Comparison of ENCODE assay signal across 9 mouse cellular contexts in genomic region chr5:123975668-123976180, GRCm38 (mm10). TPM values are rescaled to one million over a fixed set of nuclear protein-coding genes. Genes with fewer than 3 reads are reported as not detected.
DNase-seq lines count a peak whose midpoint lies in the region; TF ChIP-seq lines count a peak whose summit lies in the region.
"Had no signal": no experiment of that assay in that cellular context is flagged by ENCODE, and none has a peak within 500 bp of the region (broad histone marks: within the 10 kb centered on the region; RNA-seq: fewer than 3 reads in every experiment).

No protein-coding gene starts in this region.

- no peaks in the 10 kb centered on the region for H3K27me3 ChIP-seq in spleen, adult 2 months (ENCODE audit: control insufficient read depth, insufficient read depth, low read length)

- H3K4me3 ChIP-seq in spleen, adult 2 months (ENCODE audit: extremely low read depth, insufficient read depth, insufficient read length): peak overlapping the region; percentile 12; the same call in 1 of the 2 replicates

- H3K27ac ChIP-seq in spleen, adult 2 months (ENCODE audit: insufficient read depth, low read length): peak overlapping the region; percentile 86

- H3K36me3 ChIP-seq in spleen, adult 2 months (ENCODE audit: control insufficient read depth, insufficient read depth, low read length): peaks cover 4% of the 10 kb centered on the region; the same call in 1 of the 2 replicates

- H3K4me1 ChIP-seq in spleen, adult 2 months (ENCODE audit: control insufficient read depth, insufficient read depth, insufficient read length): peaks cover 36% of the 10 kb centered on the region; the same call in 1 of the 2 replicates

- DNase-seq in cerebellum, adult 9-11 months: peak; percentile 17
- DNase-seq in cerebellum, adult 18-20 months: no peak
- DNase-seq in spleen, adult 2 months (ENCODE audit: low read depth in 1 of 2, low spot score in 2 of 2): no peak
- DNase-seq in spleen, postnatal 14 days (ENCODE audit: low spot score in 2 of 2): no peak
- DNase-seq in lung, adult 18-20 months: peak; percentile 79 to 87
- no peak for DNase-seq in natural killer cell, adult 2 months (ENCODE audit: low spot score in 2 of 2)
- no peak for DNase-seq in adrenal gland, postnatal 4 days (ENCODE audit: low spot score in 2 of 2)
- DNase-seq in frontal cortex, postnatal 25 days (ENCODE audit: low spot score in 2 of 2): no peak
- DNase-seq: left cerebral cortex, postnatal 4 days had no signal

- TF ChIP-seq CTCF in spleen, adult 2 months (IDR thresholded peaks at IDR 0.05; ENCODE audit: extremely low read depth, insufficient read depth, insufficient read length, insufficient replicate concordance): no peak

- TF ChIP-seq POLR2A in spleen, adult 2 months (IDR thresholded peaks at IDR 0.05; ENCODE audit: low read depth, low read length): no peak

- 28% methylated on average over 6 of the region's 6 CpGs for WGBS in spleen, adult 2 months

RNA-seq across cellular contexts. Expression of gene Hip1r, which starts 2.3 kb away (rescaled TPM):
- polyA plus RNA-seq in spleen, adult 2 months (2012; rRNA removed): 46.3 and 59.2 TPM in 2 replicates
- total RNA-seq in adrenal gland, postnatal 4 days (2021): 10 to 100 TPM; 16.3 to 23.6 TPM

RNA-seq across cellular contexts. Expression of gene Ccdc62, which starts 45.2 kb away (rescaled TPM):
- 1.1 and 1.3 TPM in 2 replicates for polyA plus RNA-seq in spleen, adult 2 months (2012; rRNA removed)
- total RNA-seq in adrenal gland, postnatal 4 days (2021): 1 to 10 TPM; 5.4 to 8.0 TPM

RNA-seq across cellular contexts. Expression of gene Gm43518, which starts 48.5 kb away (rescaled TPM):
- polyA plus RNA-seq in spleen, adult 2 months (2012; rRNA removed): 0.41 and 0.50 TPM in 2 replicates
- total RNA-seq in adrenal gland, postnatal 4 days (2021): 1 to 10 TPM; 1.7 to 2.2 TPM

RNA-seq across cellular contexts. Expression of gene Vps37b, which starts 56.3 kb away (rescaled TPM):
- polyA plus RNA-seq in spleen, adult 2 months (2012; rRNA removed): 58.1 and 72.8 TPM in 2 replicates
- total RNA-seq in adrenal gland, postnatal 4 days (2021): 10 to 100 TPM; 61.4 to 64.1 TPM

Comparison
In these comparisons a context has a peak if more than half of its experiments do, and no peak if none do; other contexts are left out.
1. DNase-seq: peak in cerebellum, adult 9-11 months (single experiment) and lung, adult 18-20 months (2 of 2); none in cerebellum, adult 18-20 months (0 of 2), spleen, adult 2 months (0 of 2), spleen, postnatal 14 days (0 of 2), natural killer cell, adult 2 months (0 of 2), adrenal gland, postnatal 4 days (0 of 2) and frontal cortex, postnatal 25 days (0 of 2).